Mouse (Mus musculus): Measurements from ENCODE around the gene Gga2. TPM values are rescaled to one million over a fixed set of nuclear protein-coding genes. Genes with fewer than 3 reads are reported as not detected.
A peak's percentile ranks its signal among the peaks of the same experiment; 100 is the strongest.

Gene Gga2
- total and polyA plus RNA-seq, 3 experiments = 29.5 to 95.3 (median 30.1) TPM

GRCm38 (mm10) chr7:122065656-122066055, 44.6 kb upstream of the Gga2 start:
- Histone ChIP-seq H3K27ac (ENCODE audit: control insufficient read depth, low read depth, low read length) (peak overlapping the region; percentile 59), H3K4me1 (ENCODE audit: control insufficient read depth in 1 of 2, insufficient read depth in 2 of 2, low read length in 2 of 2) (peaks cover 5 to 6% of the 10 kb centered on the region in 2 experiments), H3K27me3 (ENCODE audit: control insufficient read depth in 1 of 2, insufficient read depth in 2 of 2, low read length in 2 of 2) (no peaks in the 10 kb centered on the region), H3K36me3 (ENCODE audit: control insufficient read depth in 1 of 2, insufficient read depth in 2 of 2, low read length in 2 of 2) (peaks cover 6 to 22% of the 10 kb centered on the region in 2 experiments), H3K79me2 (ENCODE audit: control insufficient read depth, insufficient read depth, low read length, poor library complexity) (peaks cover 30% of the 10 kb centered on the region), H3K9ac (ENCODE audit: control insufficient read depth, low read depth, low read length, poor library complexity, severe bottlenecking) (peak overlapping the region; percentile 93), H3K4me3 (ENCODE audit: control insufficient read depth in 1 of 2, insufficient read depth in 1 of 2, low read depth in 2 of 2, low read length in 2 of 2) (peak overlapping the region; percentile 2 to 85; a peak in 3 of 4 replicates), H3K9me3 (replicated peaks; ENCODE audit: insufficient read depth, low read length) (no peaks in the 10 kb centered on the region)
- DNase-seq (ENCODE audit: low read depth, low spot score) = no peak
- no peak for TF ChIP-seq NRF1 (IDR thresholded peaks at IDR 0.05; ENCODE audit: insufficient read depth, low read depth, low read length, poor library complexity, severe bottlenecking)
- no peak for TF ChIP-seq MYC (IDR thresholded peaks at IDR 0.05; ENCODE audit: low read depth, low read length)
- no peak for TF ChIP-seq ZKSCAN1 (IDR thresholded peaks at IDR 0.05; ENCODE audit: low read depth, low read length)
- TF ChIP-seq POLR2AphosphoS2 (IDR thresholded peaks at IDR 0.05; ENCODE audit: low read length) = no peak
- no peak for TF ChIP-seq MAZ (IDR thresholded peaks at IDR 0.05; ENCODE audit: low read depth, low read length)

GRCm38 (mm10) chr7:122056633-122057032, 35.6 kb upstream of the Gga2 start:
- Histone ChIP-seq H3K27me3 (ENCODE audit: control insufficient read depth in 1 of 2, insufficient read depth in 2 of 2, low read length in 2 of 2) (no peaks in the 10 kb centered on the region), H3K4me3 (ENCODE audit: control insufficient read depth in 1 of 2, insufficient read depth in 1 of 2, low read depth in 2 of 2, low read length in 2 of 2) (no peak overlapping the region), H3K27ac (ENCODE audit: control insufficient read depth, low read depth, low read length) (no peak overlapping the region), H3K4me1 (ENCODE audit: control insufficient read depth in 1 of 2, insufficient read depth in 2 of 2, low read length in 2 of 2) (no peaks in the 10 kb centered on the region), H3K9ac (ENCODE audit: control insufficient read depth, low read depth, low read length, poor library complexity, severe bottlenecking) (no peak overlapping the region), H3K36me3 (ENCODE audit: control insufficient read depth in 1 of 2, insufficient read depth in 2 of 2, low read length in 2 of 2) (peaks cover 0 to 3% of the 10 kb centered on the region in 2 experiments; a peak in 2 of 4 replicates), H3K79me2 (ENCODE audit: control insufficient read depth, insufficient read depth, low read length, poor library complexity) (no peaks in the 10 kb centered on the region), H3K9me3 (replicated peaks; ENCODE audit: insufficient read depth, low read length) (no peaks in the 10 kb centered on the region)
- no peak for DNase-seq (ENCODE audit: low read depth, low spot score)
- no peak for TF ChIP-seq HCFC1 (IDR thresholded peaks at IDR 0.05; ENCODE audit: low read depth, low read length)
- TF ChIP-seq ZKSCAN1 (IDR thresholded peaks at IDR 0.05; ENCODE audit: low read depth, low read length) = no peak
- TF ChIP-seq CHD1 (IDR thresholded peaks at IDR 0.05; ENCODE audit: low read depth, low read length) = no peak
- no peak for TF ChIP-seq SIN3A (IDR thresholded peaks at IDR 0.05; ENCODE audit: low read length)
- TF ChIP-seq MEF2A (IDR thresholded peaks at IDR 0.05; ENCODE audit: extremely low read depth, insufficient replicate concordance, low read depth, low read length, poor library complexity, severe bottlenecking) = no peak
- no peak for TF ChIP-seq ZC3H11A (IDR thresholded peaks at IDR 0.05; ENCODE audit: low read depth, low read length)
- no peak for TF ChIP-seq CTCF (IDR thresholded peaks at IDR 0.05 in 2 of 3, conservative IDR thresholded peaks at IDR 0.05 in 1 of 3; ENCODE audit: control insufficient read depth in 1 of 3, insufficient read depth in 1 of 3, low read depth in 2 of 3, low read length in 3 of 3, poor library complexity in 1 of 3, severe bottlenecking in 1 of 3)
- no peak for TF ChIP-seq ZNF384 (IDR thresholded peaks at IDR 0.05; ENCODE audit: low read depth, low read length)
- no peak for TF ChIP-seq ETS1 (IDR thresholded peaks at IDR 0.05; ENCODE audit: low read depth, low read length)
- no peak for TF ChIP-seq USF2 (IDR thresholded peaks at IDR 0.05; ENCODE audit: borderline replicate concordance in 1 of 2, insufficient read depth in 1 of 2, low read depth in 1 of 2, low read length in 2 of 2)
- no peak for TF ChIP-seq POLR2A (IDR thresholded peaks at IDR 0.05; ENCODE audit: control insufficient read depth in 1 of 2, insufficient read depth in 1 of 2, low read depth in 1 of 2, low read length in 2 of 2, poor library complexity in 1 of 2)
- no peak for TF ChIP-seq NELFE (IDR thresholded peaks at IDR 0.05; ENCODE audit: low read depth, low read length)
- no peak for TF ChIP-seq ELF1 (IDR thresholded peaks at IDR 0.05; ENCODE audit: low read depth, low read length)
- no peak for TF ChIP-seq RCOR1 (IDR thresholded peaks at IDR 0.05; ENCODE audit: low read depth, low read length)
- TF ChIP-seq GABPA (IDR thresholded peaks at IDR 0.05; ENCODE audit: low read depth, low read length) = no peak
- no peak for TF ChIP-seq KAT2A (conservative IDR thresholded peaks at IDR 0.05; ENCODE audit: low read depth, low read length)
- TF ChIP-seq UBTF (IDR thresholded peaks at IDR 0.05; ENCODE audit: borderline replicate concordance, insufficient read depth, low read depth, low read length) = no peak
- TF ChIP-seq POLR2AphosphoS2 (IDR thresholded peaks at IDR 0.05; ENCODE audit: low read length) = no peak
- no peak for TF ChIP-seq SMC3 (IDR thresholded peaks at IDR 0.05; ENCODE audit: low read depth, low read length)

Measured in MEL (cell line).